Mouse (Mus musculus): Measurements from ENCODE around the gene Olfr1392.

The Olfr1392 gene

DNA sequence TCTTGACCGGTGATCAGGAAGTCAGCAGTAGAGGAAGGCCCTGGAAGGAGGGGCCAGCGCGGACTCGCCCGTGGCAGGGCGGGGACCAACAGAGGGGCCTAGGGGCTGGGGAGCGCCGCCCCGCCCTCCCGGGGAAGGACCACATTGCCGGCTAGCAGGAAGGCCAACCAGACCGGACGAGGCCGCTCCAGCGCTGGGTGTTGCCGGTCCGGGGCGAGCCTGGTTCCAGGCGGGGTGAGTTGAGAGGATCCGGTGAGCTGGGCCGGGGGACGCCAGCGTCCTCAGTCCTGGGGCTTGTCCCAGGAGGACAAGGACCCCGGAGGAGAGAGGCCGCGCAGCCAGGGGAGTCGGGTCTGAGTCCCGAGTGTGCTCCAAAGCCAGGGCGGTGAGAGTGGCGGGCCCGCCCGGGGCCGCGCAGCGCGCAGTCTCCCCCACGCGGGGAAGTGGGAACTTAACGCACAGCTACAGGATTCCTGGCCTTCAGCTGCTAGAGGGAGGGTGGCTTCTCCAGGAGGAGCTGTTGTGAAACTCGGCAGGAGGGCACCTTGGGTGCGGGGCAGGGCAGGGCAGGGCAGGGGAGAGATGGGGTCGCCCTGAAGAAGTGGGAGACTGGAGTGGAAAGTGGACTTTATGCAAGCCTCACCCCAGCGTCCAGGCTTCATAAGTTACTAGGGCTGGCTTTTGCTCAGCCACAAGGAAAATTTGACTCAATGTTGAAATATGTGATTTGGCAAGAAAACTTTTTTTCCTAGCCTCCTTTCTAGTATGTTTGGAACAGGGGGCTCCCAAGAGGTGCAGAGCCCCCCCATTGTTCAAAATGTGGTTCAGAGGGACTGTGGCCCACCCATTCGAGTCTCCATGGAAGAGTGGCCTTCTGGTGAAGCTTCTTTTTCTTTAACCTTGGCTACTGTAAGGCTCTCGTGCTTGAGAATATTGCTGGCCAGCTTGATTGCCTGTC, 34.4 kb upstream of the Olfr1392 start:
- in situ Hi-C loops (cut with MboI; ENCODE audit: unreplicated experiment in 2 of 2) = no loop called here

GRCm38 (mm10) chr11:49251380-49251761, 33.7 kb upstream of the Olfr1392 start:
- in situ Hi-C loops (cut with MboI; ENCODE audit: unreplicated experiment in 2 of 2) = no loop called here

DNA sequence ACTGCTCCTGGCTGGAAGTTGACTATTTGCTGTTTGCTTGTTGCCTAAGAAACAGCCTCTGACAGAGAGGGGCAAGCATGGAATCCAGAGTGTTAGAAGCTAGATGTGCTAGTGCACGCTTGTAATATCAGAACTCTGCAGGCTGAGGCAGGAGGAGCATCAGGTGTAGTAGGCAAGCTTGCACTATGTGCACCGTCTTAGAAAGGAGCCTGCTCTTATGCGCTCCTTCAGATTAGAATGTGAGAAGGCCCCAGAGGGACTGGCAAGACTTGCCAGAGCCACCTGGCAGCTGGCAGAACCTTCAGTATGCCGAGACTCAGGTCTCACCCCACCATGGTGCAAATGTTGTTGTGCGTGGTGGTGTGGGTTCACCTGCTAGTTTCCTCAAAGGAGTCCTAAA, 33.0 kb upstream of the Olfr1392 start:
- in situ Hi-C loops (cut with MboI; ENCODE audit: unreplicated experiment in 2 of 2) = no loop called here

GRCm38 (mm10) chr11:49253035-49253434, 32.0 kb upstream of the Olfr1392 start:
- in situ Hi-C loops (cut with MboI; ENCODE audit: unreplicated experiment in 2 of 2) = no loop called here

GRCm38 (mm10) chr11:49259296-49259695, 25.8 kb upstream of the Olfr1392 start:
- in situ Hi-C loops (cut with MboI; ENCODE audit: unreplicated experiment in 2 of 2) = no loop called here

DNA sequence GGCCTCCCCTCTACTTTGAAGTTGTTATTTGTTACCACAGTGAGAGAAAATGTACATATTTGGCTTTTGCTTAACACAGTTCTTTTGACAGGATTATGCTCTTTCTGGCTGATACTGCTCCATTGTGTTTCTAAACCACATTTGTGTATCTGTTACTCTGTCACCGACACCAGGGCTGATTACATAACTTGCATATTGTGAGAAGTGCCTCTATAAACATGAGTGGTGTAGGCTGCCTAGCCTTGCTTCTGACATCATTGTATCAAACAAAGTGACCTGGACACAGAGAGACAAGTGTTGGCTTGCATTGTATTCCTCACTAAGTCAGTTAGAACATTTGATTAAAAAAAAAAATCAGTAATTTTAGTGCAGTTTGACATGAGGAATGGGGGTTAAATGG, 25.3 kb upstream of the Olfr1392 start:
- in situ Hi-C loops (cut with MboI; ENCODE audit: unreplicated experiment in 2 of 2) = loop anchor here in 1 of 2 experiments (5.0 to 10.0 kb wide), 3 partner anchors 148 to 485 kb away; partner anchors contain the start of gene Olfr1396

GRCm38 (mm10) chr11:49260598-49261312, 24.3 kb upstream of the Olfr1392 start:
- in situ Hi-C loops (cut with MboI; ENCODE audit: unreplicated experiment in 2 of 2) = loop anchor here in 1 of 2 experiments (5.0 to 10.0 kb wide), 3 partner anchors 148 to 486 kb away; partner anchors contain the start of gene Olfr1396

DNA sequence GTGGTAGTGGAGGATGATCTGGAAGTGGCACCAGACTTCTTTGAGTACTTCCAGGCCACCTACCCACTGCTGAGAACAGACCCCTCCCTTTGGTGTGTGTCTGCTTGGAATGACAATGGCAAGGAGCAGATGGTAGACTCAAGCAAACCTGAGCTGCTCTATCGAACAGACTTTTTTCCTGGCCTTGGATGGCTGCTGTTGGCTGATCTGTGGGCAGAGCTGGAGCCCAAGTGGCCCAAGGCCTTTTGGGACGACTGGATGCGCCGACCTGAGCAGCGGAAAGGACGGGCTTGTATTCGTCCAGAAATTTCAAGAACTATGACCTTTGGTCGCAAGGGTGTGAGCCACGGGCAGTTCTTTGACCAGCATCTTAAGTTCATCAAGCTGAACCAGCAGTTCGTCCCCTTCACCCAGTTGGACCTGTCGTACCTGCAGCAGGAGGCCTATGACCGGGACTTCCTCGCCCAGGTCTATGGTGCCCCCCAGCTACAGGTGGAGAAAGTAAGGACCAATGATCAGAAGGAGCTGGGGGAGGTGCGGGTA, 23.7 kb upstream of the Olfr1392 start:
- in situ Hi-C loops (cut with MboI; ENCODE audit: unreplicated experiment in 2 of 2) = loop anchor here in 1 of 2 experiments (5.0 to 10.0 kb wide), 3 partner anchors 149 to 487 kb away; partner anchors contain the start of gene Olfr1396

GRCm38 (mm10) chr11:49262286-49262685, 22.8 kb upstream of the Olfr1392 start:
- in situ Hi-C loops (cut with MboI; ENCODE audit: unreplicated experiment in 2 of 2) = loop anchor here in 1 of 2 experiments (5.0 to 10.0 kb wide), 3 partner anchors 150 to 487 kb away; partner anchors contain the start of gene Olfr1396

- in situ Hi-C loops (cut with MboI; ENCODE audit: unreplicated experiment in 2 of 2) = loop anchor here in 1 of 2 experiments (5.0 to 10.0 kb wide), 3 partner anchors 151 to 488 kb away; partner anchors contain the start of gene Olfr1396
These were observed 21.9 kb upstream of the Olfr1392 start for GRCm38 (mm10) chr11:49263149-49263548.

DNA sequence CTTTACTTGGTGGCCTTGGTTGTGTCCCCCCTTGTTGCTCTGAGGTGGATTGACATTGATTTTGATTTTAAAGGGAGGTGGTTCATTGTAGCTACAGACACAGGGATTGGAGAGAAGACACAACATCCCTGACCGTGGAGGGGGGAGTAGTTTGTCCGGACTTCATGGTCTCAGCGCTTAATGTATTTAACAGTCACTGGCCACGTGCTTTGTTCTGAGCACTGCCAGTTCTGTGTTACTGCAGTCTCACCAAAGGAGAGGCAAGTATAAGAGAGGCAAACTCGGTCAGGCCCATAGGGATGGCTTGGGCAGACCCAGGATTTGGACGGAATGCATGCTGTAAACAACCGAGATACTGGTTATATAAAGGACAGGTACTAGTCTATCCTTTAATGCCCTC, 21.0 kb upstream of the Olfr1392 start:
- in situ Hi-C loops (cut with MboI; ENCODE audit: unreplicated experiment in 2 of 2) = loop anchor here in 1 of 2 experiments (5.0 to 10.0 kb wide), 3 partner anchors 152 to 489 kb away; partner anchors contain the start of gene Olfr1396

GRCm38 (mm10) chr11:49264622-49265021, 20.5 kb upstream of the Olfr1392 start:
- in situ Hi-C loops (cut with MboI; ENCODE audit: unreplicated experiment in 2 of 2) = loop anchor here (5.0 to 10.0 kb wide), 4 partner anchors 152 to 492 kb away; partner anchors contain the start of gene Olfr1396 (in 1 of the 2)

DNA sequence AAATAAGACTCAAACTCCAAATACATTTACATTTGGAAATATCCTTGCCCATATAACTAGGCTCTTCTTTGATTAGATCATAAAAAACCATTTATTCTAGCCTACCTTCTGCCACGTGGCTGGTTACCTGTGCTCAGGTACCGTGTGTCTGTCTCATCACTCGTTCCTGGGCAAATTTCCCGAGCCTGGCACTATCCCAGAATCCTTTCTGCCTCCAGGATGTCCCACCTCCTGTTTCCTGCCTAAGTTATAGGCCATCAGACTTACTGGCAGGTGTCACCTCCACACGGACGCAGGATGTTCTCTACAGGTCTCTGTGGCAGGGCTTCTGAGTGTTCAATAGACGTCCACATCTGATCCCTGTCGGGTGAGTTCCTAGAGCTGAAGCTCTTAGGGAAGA, 20.0 kb upstream of the Olfr1392 start:
- in situ Hi-C loops (cut with MboI; ENCODE audit: unreplicated experiment in 2 of 2) = loop anchor here (5.0 to 10.0 kb wide), 3 partner anchors 400 to 493 kb away; no protein-coding TSS in a partner anchor

GRCm38 (mm10) chr11:49266671-49267070, 18.4 kb upstream of the Olfr1392 start:
- in situ Hi-C loops (cut with MboI; ENCODE audit: unreplicated experiment in 2 of 2) = loop anchor here (5.0 to 10.0 kb wide), 3 partner anchors 402 to 494 kb away; no protein-coding TSS in a partner anchor

GRCm38 (mm10) chr11:49267316-49267715, 17.8 kb upstream of the Olfr1392 start:
- in situ Hi-C loops (cut with MboI; ENCODE audit: unreplicated experiment in 2 of 2) = loop anchor here (5.0 to 10.0 kb wide), 3 partner anchors 403 to 495 kb away; no protein-coding TSS in a partner anchor

GRCm38 (mm10) chr11:49267970-49268579, 17.0 kb upstream of the Olfr1392 start:
- in situ Hi-C loops (cut with MboI; ENCODE audit: unreplicated experiment in 2 of 2) = loop anchor here (5.0 to 10.0 kb wide), 3 partner anchors 403 to 496 kb away; no protein-coding TSS in a partner anchor

GRCm38 (mm10) chr11:49269761-49270160, 15.3 kb upstream of the Olfr1392 start:
- in situ Hi-C loops (cut with MboI; ENCODE audit: unreplicated experiment in 2 of 2) = loop anchor here (5.0 to 10.0 kb wide), 5 partner anchors 82 to 497 kb away; partner anchors contain the start of gene Btnl9 (in 2 of the 2)

DNA sequence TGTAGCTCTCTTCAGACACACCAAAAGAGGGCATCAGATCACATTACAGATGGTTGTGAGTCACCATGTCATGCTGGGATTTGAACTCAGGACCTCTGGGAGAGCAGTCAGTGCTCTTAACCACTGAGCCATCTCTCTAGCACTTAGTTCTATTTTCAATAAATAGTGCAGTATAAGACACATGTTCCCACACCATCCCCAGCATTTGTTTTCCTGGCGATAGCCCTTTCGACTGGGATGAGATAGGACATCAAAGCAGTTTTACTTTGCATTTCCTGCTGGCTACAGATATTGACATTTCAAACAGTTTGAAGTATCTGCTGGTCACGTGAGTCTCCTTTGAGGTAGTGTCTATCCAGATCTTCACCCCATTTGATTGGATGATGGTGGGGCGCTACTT, 14.7 kb upstream of the Olfr1392 start:
- in situ Hi-C loops (cut with MboI; ENCODE audit: unreplicated experiment in 2 of 2) = loop anchor here (5.0 kb wide), 2 partner anchors 83 to 153 kb away; partner anchors contain the start of gene Btnl9 (in 2 of the 2)

DNA sequence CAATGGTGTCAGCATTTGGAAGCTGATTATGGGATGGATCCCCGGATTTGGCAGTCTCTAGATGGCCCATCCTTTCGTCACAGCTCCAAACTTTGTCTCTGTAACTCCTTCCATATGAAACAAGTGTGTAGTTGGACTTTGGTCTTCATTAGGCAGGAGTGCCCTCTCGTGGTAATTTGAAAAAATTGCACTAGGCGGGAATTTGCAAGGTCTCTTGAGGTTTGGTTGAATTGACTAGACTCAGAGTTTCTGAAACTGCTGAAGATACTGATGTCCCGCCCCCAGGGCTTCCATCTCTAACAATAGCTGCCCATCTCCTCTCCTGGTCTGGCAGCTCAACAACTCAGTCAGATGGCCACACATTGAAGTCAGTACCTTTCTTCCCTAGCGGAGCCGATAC, 13.7 kb upstream of the Olfr1392 start:
- in situ Hi-C loops (cut with MboI; ENCODE audit: unreplicated experiment in 2 of 2) = loop anchor here (5.0 kb wide), 2 partner anchors 84 to 154 kb away; partner anchors contain the start of gene Btnl9 (in 2 of the 2)
